Mouse (Mus musculus): ENCODE measurements around the gene Wdfy3. TPM values are rescaled to one million over a fixed set of nuclear protein-coding genes. Genes with fewer than 3 reads are reported as not detected.

Gene Wdfy3
- polyA plus RNA-seq, 1 experiment from 2014 or later, result 24.2 TPM

- Histone ChIP-seq H3K4me1 (replicated peaks) (no peaks in the 10 kb centered on the region), H3K27ac (no peak overlapping the region), H3K27me3 (ENCODE audit: insufficient read depth, poor library complexity, severe bottlenecking) (no peaks in the 10 kb centered on the region), H3K9me3 (0 out of 2 replicates have a peak, but pooled peaks cover 3% of the 10 kb centered on the region), H3K36me3 (peaks cover 64% of the 10 kb centered on the region), H3K4me3 (no peak overlapping the region)
- no peak for DNase-seq (ENCODE audit: low spot score)
- WGBS, result 90% methylated on average over 6 of the region's 6 CpGs
These were observed 60.1 kb downstream of the Wdfy3 start for GRCm38 (mm10) chr5:102009606-102010005.

- no peak for DNase-seq (ENCODE audit: low spot score)
- Histone ChIP-seq H3K4me1 (replicated peaks) (no peaks in the 10 kb centered on the region), H3K27ac (no peak overlapping the region), H3K9me3 (no peaks in the 10 kb centered on the region), H3K36me3 (peaks cover 55% of the 10 kb centered on the region), H3K27me3 (ENCODE audit: insufficient read depth, poor library complexity, severe bottlenecking) (no peaks in the 10 kb centered on the region), H3K4me3 (no peak overlapping the region)
- WGBS, result 88% methylated on average over 7 of the region's 7 CpGs
These were observed 61.0 kb downstream of the Wdfy3 start for GRCm38 (mm10) chr5:102008712-102009111.

- WGBS, result 94% methylated on average over 6 of the region's 6 CpGs
These were observed 63.3 kb downstream of the Wdfy3 start for GRCm38 (mm10) chr5:102006218-102006941.

GRCm38 (mm10) chr5:102003371-102003770, 66.3 kb downstream of the Wdfy3 start:
- no peaks in the 10 kb centered on the region for H3K9me3 ChIP-seq
- H3K36me3 ChIP-seq, result peaks cover 41% of the 10 kb centered on the region
- no peaks in the 10 kb centered on the region for H3K27me3 ChIP-seq (ENCODE audit: insufficient read depth, poor library complexity, severe bottlenecking)
- DNase-seq (ENCODE audit: low spot score), result no peak
- WGBS, result 88% methylated on average over 3 of the region's 3 CpGs
- no peak overlapping the region for H3K4me3 ChIP-seq
- no peak overlapping the region for H3K27ac ChIP-seq
- H3K4me1 ChIP-seq (replicated peaks), result no peaks in the 10 kb centered on the region

More at GRCm38 (mm10) chr5:102006218-102006941, 63.3 kb downstream of the Wdfy3 start:
- Histone ChIP-seq H3K4me3 (no peak overlapping the region), H3K9me3 (no peaks in the 10 kb centered on the region), H3K36me3 (peaks cover 48% of the 10 kb centered on the region), H3K4me1 (replicated peaks) (no peaks in the 10 kb centered on the region), H3K27ac (no peak overlapping the region), H3K27me3 (ENCODE audit: insufficient read depth, poor library complexity, severe bottlenecking) (no peaks in the 10 kb centered on the region)
- no peak for DNase-seq (ENCODE audit: low spot score)

GRCm38 (mm10) chr5:102001026-102001425, 68.7 kb downstream of the Wdfy3 start:
- H3K27ac ChIP-seq, result no peak overlapping the region
- no peaks in the 10 kb centered on the region for H3K9me3 ChIP-seq
- H3K4me3 ChIP-seq, result no peak overlapping the region
- no peak for DNase-seq (ENCODE audit: low spot score)
- no peaks in the 10 kb centered on the region for H3K4me1 ChIP-seq (replicated peaks)
- 90% methylated on average over 8 of the region's 8 CpGs for WGBS
- no peaks in the 10 kb centered on the region for H3K27me3 ChIP-seq (ENCODE audit: insufficient read depth, poor library complexity, severe bottlenecking)
- peaks cover 29% of the 10 kb centered on the region for H3K36me3 ChIP-seq

- Histone ChIP-seq H3K9me3 (no peaks in the 10 kb centered on the region), H3K36me3 (peaks cover 27% of the 10 kb centered on the region), H3K4me3 (no peak overlapping the region), H3K4me1 (replicated peaks) (peaks cover 3% of the 10 kb centered on the region), H3K27me3 (ENCODE audit: insufficient read depth, poor library complexity, severe bottlenecking) (no peaks in the 10 kb centered on the region), H3K27ac (no peak overlapping the region)
- WGBS, result 83% methylated on average over 6 of the region's 6 CpGs
- DNase-seq (ENCODE audit: low spot score), result no peak
These were observed 70.8 kb downstream of the Wdfy3 start for GRCm38 (mm10) chr5:101998971-101999370.

GRCm38 (mm10) chr5:101996036-101996735, 73.5 kb downstream of the Wdfy3 start:
- Histone ChIP-seq H3K27me3 (ENCODE audit: insufficient read depth, poor library complexity, severe bottlenecking) (no peaks in the 10 kb centered on the region), H3K4me1 (replicated peaks) (peaks cover 5% of the 10 kb centered on the region), H3K36me3 (peaks cover 25% of the 10 kb centered on the region), H3K27ac (no peak overlapping the region), H3K4me3 (no peak overlapping the region), H3K9me3 (no peaks in the 10 kb centered on the region)
- 92% methylated on average over 11 of the region's 11 CpGs for WGBS
- no peak for DNase-seq (ENCODE audit: low spot score)

GRCm38 (mm10) chr5:101995451-101995995, 74.2 kb downstream of the Wdfy3 start:
- DNase-seq (ENCODE audit: low spot score), result no peak
- 81% methylated on average over 3 of the region's 3 CpGs for WGBS
- Histone ChIP-seq H3K36me3 (peaks cover 25% of the 10 kb centered on the region), H3K27ac (no peak overlapping the region), H3K4me1 (replicated peaks) (peaks cover 6% of the 10 kb centered on the region), H3K4me3 (no peak overlapping the region), H3K27me3 (ENCODE audit: insufficient read depth, poor library complexity, severe bottlenecking) (no peaks in the 10 kb centered on the region), H3K9me3 (no peaks in the 10 kb centered on the region)

GRCm38 (mm10) chr5:101993996-101994395, 75.7 kb downstream of the Wdfy3 start:
- H3K27me3 ChIP-seq (ENCODE audit: insufficient read depth, poor library complexity, severe bottlenecking), result no peaks in the 10 kb centered on the region
- DNase-seq (ENCODE audit: low spot score), result no peak
- WGBS, result 54% methylated on average over 5 of the region's 5 CpGs
- H3K36me3 ChIP-seq, result peaks cover 21% of the 10 kb centered on the region
- H3K27ac ChIP-seq, result no peak overlapping the region
- H3K9me3 ChIP-seq, result no peaks in the 10 kb centered on the region
- peaks cover 8% of the 10 kb centered on the region for H3K4me1 ChIP-seq (replicated peaks)
- H3K4me3 ChIP-seq, result no peak overlapping the region

- Histone ChIP-seq H3K36me3 (peaks cover 21% of the 10 kb centered on the region), H3K9me3 (no peaks in the 10 kb centered on the region), H3K27me3 (ENCODE audit: insufficient read depth, poor library complexity, severe bottlenecking) (no peaks in the 10 kb centered on the region), H3K4me3 (no peak overlapping the region), H3K4me1 (replicated peaks) (peaks cover 8% of the 10 kb centered on the region), H3K27ac (no peak overlapping the region)
- DNase-seq (ENCODE audit: low spot score), result no peak
- WGBS, result 91% methylated on average over 7 of the region's 7 CpGs
These were observed 76.6 kb downstream of the Wdfy3 start for GRCm38 (mm10) chr5:101992969-101993670.

GRCm38 (mm10) chr5:101990298-101990845, 79.3 kb downstream of the Wdfy3 start:
- H3K9me3 ChIP-seq, result no peaks in the 10 kb centered on the region

GRCm38 (mm10) chr5:101988476-101988875, 81.2 kb downstream of the Wdfy3 start:
- 0 out of 2 replicates have a peak, but pooled peaks cover 5% of the 10 kb centered on the region for H3K36me3 ChIP-seq
- 94% methylated on average over 10 of the region's 10 CpGs for WGBS
- H3K4me1 ChIP-seq (replicated peaks), result 0 out of 2 replicates have a peak, but pooled peaks cover 2% of the 10 kb centered on the region
- H3K4me3 ChIP-seq, result no peak overlapping the region
- no peaks in the 10 kb centered on the region for H3K27me3 ChIP-seq (ENCODE audit: insufficient read depth, poor library complexity, severe bottlenecking)
- no peaks in the 10 kb centered on the region for H3K9me3 ChIP-seq
- no peak for DNase-seq (ENCODE audit: low spot score)
- H3K27ac ChIP-seq, result no peak overlapping the region

More at GRCm38 (mm10) chr5:101990298-101990845, 79.3 kb downstream of the Wdfy3 start:
- Histone ChIP-seq H3K27me3 (ENCODE audit: insufficient read depth, poor library complexity, severe bottlenecking) (no peaks in the 10 kb centered on the region), H3K4me1 (replicated peaks) (peaks cover 8% of the 10 kb centered on the region), H3K36me3 (peaks cover 5% of the 10 kb centered on the region; the same call in 1 of the 2 replicates), H3K27ac (no peak overlapping the region), H3K4me3 (no peak overlapping the region)
- WGBS, result 90% methylated on average over 7 of the region's 7 CpGs
- no peak for DNase-seq (ENCODE audit: low spot score)
